Mouse (Mus musculus) neural tube, embryonic 11.5 days (tissue): ENCODE results near the gene Rtn3. TPM values are rescaled to one million over a fixed set of nuclear protein-coding genes. Genes with fewer than 3 reads are reported as not detected.
A peak's percentile ranks its signal among the peaks of the same experiment; 100 is the strongest.

Experiments used
- ATAC-seq: fragments of 200-750 bp; cut with Nextera tagmentation; 2 replicates; pipeline ENCODE4 v1.8.0; 2017; ENCODE audit warnings: moderate number of reproducible peaks, mild to moderate bottlenecking, moderate TSS enrichment, moderate library complexity; ENCODE audit not compliant: insufficient read depth, low FRiP score, low TSS enrichment
- DNase-seq: peaks from one replicate; pipeline ENCODE4 v3.0.0-alpha.2; 2015; ENCODE audit warnings: low spot score
- H3K27ac ChIP-seq: fragments of 300-500 bp; sonication (generic); 2 replicates; pipeline ENCODE4 v1.5.1; 2014; ENCODE audit warnings: low read depth, mild to moderate bottlenecking, low read length
- H3K27me3 ChIP-seq: fragments of 300-500 bp; sonication (generic); 2 replicates; pipeline ENCODE4 v1.6.1; 2014; ENCODE audit warnings: mild to moderate bottlenecking, low read length, mixed read lengths; ENCODE audit not compliant: control insufficient read depth, insufficient read depth
- H3K36me3 ChIP-seq: fragments of 300-500 bp; sonication (generic); 2 replicates; pipeline ENCODE4 v1.6.1; 2014; ENCODE audit warnings: mild to moderate bottlenecking, low read length, moderate library complexity, mixed read lengths; ENCODE audit not compliant: control insufficient read depth, insufficient read depth
- H3K4me1 ChIP-seq: fragments of 300-500 bp; sonication (generic); 2 replicates; pipeline ENCODE4 v1.6.1; 2014; ENCODE audit warnings: low read length, mixed read lengths; ENCODE audit not compliant: control insufficient read depth, insufficient read depth
- H3K4me2 ChIP-seq: fragments of 300-500 bp; sonication (generic); 2 replicates; pipeline ENCODE4 v1.6.1; 2014; ENCODE audit warnings: low read depth, mild to moderate bottlenecking, moderate library complexity
- H3K4me3 ChIP-seq: fragments of 300-500 bp; sonication (generic); 2 replicates; pipeline ENCODE4 v1.5.1; 2014; ENCODE audit warnings: low read depth, low read length
- H3K9ac ChIP-seq: fragments of 300-500 bp; sonication (generic); 2 replicates; pipeline ENCODE4 v1.6.1; 2014; ENCODE audit warnings: mild to moderate bottlenecking, low read length
- H3K9me3 ChIP-seq: fragments of 300-500 bp; sonication (generic); 2 replicates; pipeline ENCODE4 v1.6.1; 2016; ENCODE audit warnings: low read length; ENCODE audit not compliant: control insufficient read depth
- WGBS: fragments of 180-500 bp; shearing (Covaris S2); extraction: QIAGEN DNeasy Blood & Tissue Kit; methylation state at CpG from one replicate; pipeline ENCODE4 v1.1.7; 2014; 5-methylcytosine and 5-hydroxymethylcytosine counted together
- polyA plus RNA-seq: library from polyadenylated mRNA; unstranded; fragments of >200 nt; fragmentation: Nextera tagmentation; extraction: Ambion mirVana; gene quantifications from 2 replicates; pipeline ENCODE4 v1.2.1, GENCODE M21; 2014

Gene Rtn3
- polyA plus RNA-seq, 1 experiment from 2014 or later = 255 TPM

GRCm38 (mm10) chr19:7481541-7482265, 1.4 kb downstream of the Rtn3 start:
- Histone ChIP-seq H3K4me1 (peaks cover 4% of the 10 kb centered on the region; the same call in 1 of the 2 replicates), H3K27ac (peak overlapping the region; percentile 84), H3K9me3 (no peaks in the 10 kb centered on the region), H3K27me3 (no peaks in the 10 kb centered on the region), H3K4me3 (peak overlapping the region; percentile 96), H3K36me3 (no peaks in the 10 kb centered on the region), H3K4me2 (peak overlapping the region; percentile 61), H3K9ac (peak overlapping the region; percentile 98)
- ATAC-seq (peak; percentile 39), DNase-seq (peak; percentile 67)
- WGBS = 6% methylated on average over 12 of the region's 12 CpGs

- 98% methylated on average over 3 of the region's 3 CpGs for WGBS
- H3K36me3 ChIP-seq = no peaks in the 10 kb centered on the region
- DNase-seq (no peak), ATAC-seq (no peak)
- H3K27me3 ChIP-seq = no peaks in the 10 kb centered on the region
- no peak overlapping the region for H3K4me3 ChIP-seq
- H3K4me1 ChIP-seq = peaks cover 4% of the 10 kb centered on the region; the same call in 1 of the 2 replicates
- H3K9me3 ChIP-seq = no peaks in the 10 kb centered on the region
- no peak overlapping the region for H3K9ac ChIP-seq
- no peak overlapping the region for H3K27ac ChIP-seq
- no peak overlapping the region for H3K4me2 ChIP-seq
Observed at GRCm38 (mm10) chr19:7479751-7480248, 3.3 kb downstream of the Rtn3 start.

DNA sequence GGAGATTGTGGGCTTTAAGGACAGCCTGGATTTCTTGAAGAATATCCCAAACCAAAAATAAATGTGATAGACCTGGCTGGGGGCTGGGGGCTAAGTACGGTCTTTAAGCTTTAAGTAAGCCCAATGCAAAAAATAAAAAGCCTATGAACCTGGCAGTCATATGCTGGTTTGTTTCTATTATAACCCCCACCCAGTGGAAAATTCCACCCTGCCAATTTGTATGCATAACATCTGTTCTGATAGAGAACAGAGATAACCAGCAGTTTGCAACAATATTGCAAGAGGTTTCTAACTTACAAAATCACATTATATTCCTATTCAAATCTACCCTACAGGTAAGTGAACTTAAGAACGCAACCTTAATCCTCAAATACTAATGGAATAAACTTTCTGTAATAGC, 12.4 kb downstream of the Rtn3 start:
- Histone ChIP-seq H3K4me3 (no peak overlapping the region), H3K36me3 (no peaks in the 10 kb centered on the region), H3K4me1 (no peaks in the 10 kb centered on the region), H3K27ac (no peak overlapping the region), H3K9ac (no peak overlapping the region), H3K9me3 (no peaks in the 10 kb centered on the region), H3K27me3 (no peaks in the 10 kb centered on the region), H3K4me2 (no peak overlapping the region)
- ATAC-seq = no peak
- 99% methylated on average over 2 of the region's 2 CpGs for WGBS
- no peak for DNase-seq

DNA sequence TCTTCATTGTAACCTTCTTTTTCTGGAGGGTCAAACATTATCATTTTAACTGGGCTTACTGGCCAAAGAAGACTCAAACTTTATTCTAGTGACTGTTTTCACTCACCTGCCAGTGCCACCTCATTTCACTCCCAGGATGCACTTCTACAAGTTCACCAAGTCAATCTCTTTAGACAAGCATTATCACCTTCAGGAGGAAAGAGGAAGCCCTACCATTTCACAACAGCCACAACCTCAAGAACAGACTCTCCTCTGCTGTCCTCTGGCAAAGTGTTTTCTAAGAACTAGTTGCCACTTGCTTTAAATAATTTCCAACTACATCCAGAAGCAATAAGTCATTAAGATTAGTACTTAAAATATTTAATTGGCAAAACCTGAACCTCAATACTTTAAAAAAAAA, 15.2 kb downstream of the Rtn3 start:
- Histone ChIP-seq H3K9ac (no peak overlapping the region), H3K4me2 (no peak overlapping the region), H3K4me1 (no peaks in the 10 kb centered on the region), H3K9me3 (no peaks in the 10 kb centered on the region), H3K36me3 (no peaks in the 10 kb centered on the region), H3K27me3 (no peaks in the 10 kb centered on the region), H3K4me3 (no peak overlapping the region), H3K27ac (no peak overlapping the region)
- DNase-seq (no peak), ATAC-seq (no peak)

DNA sequence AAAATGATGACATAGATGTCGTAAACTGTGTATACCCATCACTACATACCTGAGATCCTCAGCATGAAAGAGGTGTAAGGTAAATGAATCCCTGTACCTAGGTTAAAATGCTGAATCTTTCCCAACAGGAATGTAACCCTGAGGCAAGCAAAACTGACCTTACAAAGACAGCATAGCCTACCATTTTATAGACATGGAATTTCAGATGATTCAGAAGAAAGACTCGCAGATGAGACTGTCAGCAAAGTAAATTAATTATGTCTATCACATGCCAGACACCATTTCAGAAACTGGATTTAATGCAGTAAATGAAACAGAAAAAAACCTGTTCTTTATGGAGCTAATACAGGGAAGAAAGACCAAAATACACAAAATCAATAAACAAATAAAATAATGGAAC, 23.7 kb downstream of the Rtn3 start:
- no peaks in the 10 kb centered on the region for H3K4me1 ChIP-seq
- ATAC-seq = no peak
- no peak overlapping the region for H3K9ac ChIP-seq
- H3K36me3 ChIP-seq = no peaks in the 10 kb centered on the region
- 93% methylated on average over 2 of the region's 2 CpGs for WGBS
- H3K4me2 ChIP-seq = no peak overlapping the region
- no peak overlapping the region for H3K27ac ChIP-seq
- no peak overlapping the region for H3K4me3 ChIP-seq
- H3K9me3 ChIP-seq = no peaks in the 10 kb centered on the region
- DNase-seq = no peak
- no peaks in the 10 kb centered on the region for H3K27me3 ChIP-seq

- ATAC-seq (no peak), DNase-seq (no peak)
- Histone ChIP-seq H3K27me3 (no peaks in the 10 kb centered on the region), H3K4me2 (no peak overlapping the region), H3K36me3 (no peaks in the 10 kb centered on the region), H3K4me3 (no peak overlapping the region), H3K27ac (no peak overlapping the region), H3K9ac (no peak overlapping the region), H3K4me1 (no peaks in the 10 kb centered on the region), H3K9me3 (no peaks in the 10 kb centered on the region)
Observed at GRCm38 (mm10) chr19:7458901-7459300, 24.2 kb downstream of the Rtn3 start.

- no peaks in the 10 kb centered on the region for H3K27me3 ChIP-seq
- WGBS = 70% methylated on average over 2 of the region's 2 CpGs
- H3K36me3 ChIP-seq = no peaks in the 10 kb centered on the region
- DNase-seq (no peak), ATAC-seq (no peak)
- no peaks in the 10 kb centered on the region for H3K9me3 ChIP-seq
- H3K4me2 ChIP-seq = no peak overlapping the region
- no peak overlapping the region for H3K27ac ChIP-seq
- H3K9ac ChIP-seq = no peak overlapping the region
- H3K4me3 ChIP-seq = no peak overlapping the region
- no peaks in the 10 kb centered on the region for H3K4me1 ChIP-seq
Observed at GRCm38 (mm10) chr19:7456803-7457202, 26.3 kb downstream of the Rtn3 start.

GRCm38 (mm10) chr19:7445596-7445995, 37.5 kb downstream of the Rtn3 start:
- H3K9ac ChIP-seq = no peak overlapping the region
- no peaks in the 10 kb centered on the region for H3K36me3 ChIP-seq
- DNase-seq (no peak), ATAC-seq (no peak)
- no peaks in the 10 kb centered on the region for H3K4me1 ChIP-seq
- H3K27ac ChIP-seq = no peak overlapping the region
- 74% methylated on average over 1 of the region's 1 CpGs for WGBS
- no peak overlapping the region for H3K4me2 ChIP-seq
- no peak overlapping the region for H3K4me3 ChIP-seq
- H3K27me3 ChIP-seq = no peaks in the 10 kb centered on the region
- no peaks in the 10 kb centered on the region for H3K9me3 ChIP-seq

DNA sequence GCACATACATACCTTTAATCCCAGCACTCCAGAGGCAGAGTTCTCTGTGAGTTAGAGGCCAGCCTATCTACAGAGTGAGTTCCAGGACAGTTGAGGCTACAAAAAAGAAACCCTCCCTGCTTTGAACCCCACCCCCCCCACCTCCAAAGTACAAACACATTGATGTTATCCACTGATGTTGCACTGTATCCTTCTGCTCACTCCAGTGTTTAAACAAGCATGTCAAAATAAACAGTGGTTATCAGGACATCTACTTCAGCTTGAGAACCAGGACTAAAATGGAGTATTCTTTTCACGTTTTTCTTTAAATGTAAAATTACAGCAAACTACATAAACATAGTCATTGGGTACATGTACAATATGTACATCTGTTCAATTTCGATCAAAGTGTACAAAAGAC, 38.0 kb downstream of the Rtn3 start:
- Histone ChIP-seq H3K27ac (no peak overlapping the region), H3K4me2 (no peak overlapping the region), H3K9ac (no peak overlapping the region), H3K9me3 (no peaks in the 10 kb centered on the region), H3K4me1 (no peaks in the 10 kb centered on the region), H3K36me3 (no peaks in the 10 kb centered on the region), H3K4me3 (no peak overlapping the region), H3K27me3 (no peaks in the 10 kb centered on the region)
- 93% methylated on average over 2 of the region's 2 CpGs for WGBS
- DNase-seq (no peak), ATAC-seq (no peak)
